Mouse (Mus musculus) kidney, postnatal 36 days (tissue): ENCODE results near the gene Sstr2.
"Not testable (repeated sequence)": the region's sequence is repeated elsewhere in the genome, so short reads cannot be mapped to it uniquely, and the experiment has no call there.

Experiments used
- DNase-seq, 2 experiments: peaks; one replicate each; pipeline ENCODE4 v3.0.0; 2021 to 2022; ENCODE audit warnings: mixed read lengths in 2 of 2

Sstr2 gene

GRCm38 (mm10) chr11:113658763-113659162 is 39.6 kb downstream of the Sstr2 start:
- no peak for DNase-seq

- DNase-seq, result not testable (repeated sequence)
Measured at GRCm38 (mm10) chr11:113660213-113660612, 41.1 kb downstream of the Sstr2 start.

- DNase-seq, result no peak
Measured at GRCm38 (mm10) chr11:113660940-113661339, 41.8 kb downstream of the Sstr2 start.

GRCm38 (mm10) chr11:113661835-113662351 is 42.8 kb downstream of the Sstr2 start:
- no peak for DNase-seq

- no peak for DNase-seq
Measured at GRCm38 (mm10) chr11:113664279-113664678, 45.1 kb downstream of the Sstr2 start.

GRCm38 (mm10) chr11:113666205-113666604 is 47.1 kb downstream of the Sstr2 start:
- no peak for DNase-seq

GRCm38 (mm10) chr11:113666648-113667047 is 47.5 kb downstream of the Sstr2 start:
- peak; percentile 74 to 80 for DNase-seq

- DNase-seq, result peak; percentile 62 to 78
Measured at GRCm38 (mm10) chr11:113667122-113667521, 48.0 kb downstream of the Sstr2 start.

GRCm38 (mm10) chr11:113667704-113668103 is 48.6 kb downstream of the Sstr2 start:
- DNase-seq, result no peak

- DNase-seq, result no peak
Measured at GRCm38 (mm10) chr11:113668857-113669256, 49.7 kb downstream of the Sstr2 start.

- no peak for DNase-seq
Measured at GRCm38 (mm10) chr11:113669711-113670110, 50.6 kb downstream of the Sstr2 start.

- peak in 1 of 2 experiments; percentile 17 for DNase-seq
Measured at GRCm38 (mm10) chr11:113673614-113674013, 54.5 kb downstream of the Sstr2 start.

GRCm38 (mm10) chr11:113674595-113674994 is 55.5 kb downstream of the Sstr2 start:
- no peak for DNase-seq
